Mouse (Mus musculus) naive thymus-derived CD4-positive, alpha-beta T cell, adult 2 months (primary cell): ENCODE results near the gene Tapt1.
"Not testable (repeated sequence)": the region's sequence is repeated elsewhere in the genome, so short reads cannot be mapped to it uniquely, and the experiment has no call there.

Experiments used
- DNase-seq: peaks from one replicate; pipeline ENCODE4 v3.0.0-alpha.2; 2011; ENCODE audit warnings: low read depth

Tapt1 gene

DNA sequence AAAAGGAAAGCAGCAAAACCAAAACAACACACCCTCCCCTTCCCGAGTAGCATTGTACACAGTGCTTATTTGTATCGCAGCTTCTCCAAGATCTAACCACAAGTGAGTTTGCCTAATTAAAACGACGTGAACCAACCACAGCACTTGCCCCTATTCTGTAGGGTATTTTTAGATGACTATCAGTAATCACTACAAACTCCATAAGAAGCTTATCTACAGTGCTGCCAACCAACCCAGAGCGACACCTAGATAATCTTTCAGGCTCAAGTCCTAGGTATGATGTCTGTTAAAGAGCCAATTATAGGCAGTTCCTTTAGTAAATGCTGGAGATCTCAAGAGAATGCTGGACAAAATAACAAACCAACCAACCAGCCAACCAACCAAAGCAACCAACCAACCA, 28.6 kb downstream of the Tapt1 start:
- DNase-seq: no peak

DNA sequence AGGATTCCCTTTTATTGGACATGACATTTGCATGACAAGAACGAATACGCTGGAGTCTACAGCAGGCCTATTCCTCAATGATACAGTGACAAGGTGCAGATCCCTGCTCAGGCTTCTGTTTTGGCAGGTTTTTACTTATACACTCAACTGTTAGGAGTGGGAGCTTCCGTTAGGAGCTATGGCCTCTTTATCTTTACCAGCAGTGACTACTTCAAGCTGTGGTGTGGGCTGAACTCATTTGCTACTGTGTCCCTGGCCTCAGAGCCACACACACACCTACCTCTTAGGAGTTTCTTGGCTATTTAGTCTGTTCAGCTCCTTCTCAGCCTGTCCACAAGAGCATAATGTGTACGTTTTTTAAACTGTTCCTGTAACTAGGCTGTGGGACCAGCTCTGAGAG, 30.3 kb downstream of the Tapt1 start:
- DNase-seq: no peak

GRCm38 (mm10) chr5:44187370-44187769, 39.1 kb downstream of the Tapt1 start:
- DNase-seq: no peak

DNA sequence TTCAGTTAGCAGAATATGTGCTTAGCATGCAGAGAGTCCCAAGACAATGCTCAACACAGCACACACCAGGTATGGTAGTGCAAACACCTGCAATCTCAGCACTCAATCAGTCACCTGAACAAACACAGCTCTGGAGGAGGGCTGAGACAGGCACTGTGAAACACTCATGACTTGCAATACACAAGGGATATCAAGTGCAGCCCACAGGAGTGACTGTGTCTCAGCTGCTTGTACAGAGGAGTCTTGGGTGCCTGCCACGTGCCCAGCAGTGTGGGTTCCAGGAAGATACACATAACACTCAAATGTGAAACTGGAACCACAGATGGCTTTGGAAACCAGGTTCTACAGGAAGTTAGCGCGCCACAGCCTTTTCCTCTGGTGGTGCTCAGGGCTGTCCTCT, 44.8 kb downstream of the Tapt1 start:
- DNase-seq: peak; percentile 70

GRCm38 (mm10) chr5:44180450-44180849, 46.0 kb downstream of the Tapt1 start:
- no peak for DNase-seq

DNA sequence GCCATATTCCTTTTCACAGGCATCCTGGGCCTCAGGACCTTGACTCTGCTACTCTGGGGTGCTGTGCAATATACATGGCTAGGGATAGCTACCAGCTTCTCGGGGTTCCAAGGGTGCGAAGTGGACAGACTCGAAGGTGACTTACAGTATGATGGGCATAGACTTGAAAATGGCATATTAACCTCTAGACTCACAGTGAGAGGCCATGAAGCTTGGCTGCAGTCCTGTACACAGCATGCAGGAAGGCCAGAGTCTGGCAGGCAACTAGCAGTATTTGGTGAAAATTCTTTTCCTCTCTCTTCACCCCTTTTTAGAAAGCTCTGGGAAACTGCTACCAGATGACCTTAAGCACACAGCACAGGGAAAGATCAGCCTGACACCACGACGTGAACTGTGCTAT, 52.4 kb downstream of the Tapt1 start:
- DNase-seq: no peak

DNA sequence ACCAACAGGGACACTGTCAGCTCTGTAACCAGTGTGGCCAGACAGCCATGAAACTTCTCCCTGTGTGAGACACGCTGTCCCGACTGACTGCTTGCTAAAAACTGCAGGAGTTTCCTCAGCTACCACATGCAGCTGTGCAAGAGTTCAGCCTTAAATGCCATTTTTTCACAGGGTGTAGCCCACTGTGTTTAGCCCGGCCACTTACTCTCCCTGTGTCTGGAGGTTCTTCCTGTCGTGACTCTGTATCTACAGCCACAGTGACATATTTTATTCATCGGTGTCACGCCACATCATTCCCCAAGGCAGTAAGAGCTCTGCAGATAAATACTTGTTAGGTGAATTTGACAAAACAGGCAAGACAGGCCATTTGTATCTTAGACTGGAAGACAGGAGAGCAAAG, 59.6 kb downstream of the Tapt1 start:
- DNase-seq: no peak

DNA sequence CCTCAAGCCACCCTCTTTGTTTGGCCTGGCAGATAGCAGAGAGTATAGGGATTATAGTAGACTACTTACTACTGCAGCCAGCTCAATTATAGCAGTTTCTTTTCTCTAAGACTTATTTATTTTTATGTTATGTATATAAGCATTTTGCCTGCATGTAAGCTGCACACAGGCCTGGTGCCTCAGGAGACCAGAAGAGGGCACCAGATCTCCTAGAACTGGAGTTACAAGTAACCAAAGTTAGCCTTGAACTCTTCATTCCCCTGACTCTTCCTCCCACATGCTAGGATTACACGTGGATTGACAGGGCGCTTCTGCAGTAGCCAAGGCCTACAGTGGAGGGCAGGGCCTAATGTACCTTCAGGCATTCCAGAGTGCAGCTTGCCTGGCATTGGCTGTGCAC, 60.6 kb downstream of the Tapt1 start:
- peak; percentile 79 for DNase-seq

DNA sequence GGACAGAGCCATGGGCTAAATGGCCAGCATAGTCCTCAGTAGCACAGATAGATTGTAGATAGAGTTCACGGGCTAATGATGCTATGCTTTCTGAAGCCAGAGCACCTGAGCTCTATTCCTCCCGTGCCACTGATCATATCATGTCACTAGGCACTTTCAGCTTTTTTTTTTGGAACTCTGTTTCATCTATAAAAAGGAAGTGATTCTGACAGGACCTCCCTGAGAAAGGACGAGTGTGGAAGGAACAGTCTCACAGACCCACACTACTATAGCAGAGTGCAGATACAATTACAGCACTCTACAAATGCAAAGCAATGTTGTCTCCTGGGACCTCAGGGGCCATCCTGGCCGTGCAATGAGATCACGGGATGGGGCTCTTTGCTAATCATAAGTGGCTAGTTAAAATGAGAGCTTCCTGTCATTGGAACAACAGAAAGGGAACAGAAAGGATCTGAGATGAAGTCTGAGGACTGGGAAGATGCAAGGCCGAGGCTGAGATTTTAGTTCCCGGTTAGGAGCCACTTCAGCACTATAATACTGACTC, 62.1 kb downstream of the Tapt1 start:
- DNase-seq: no peak

GRCm38 (mm10) chr5:44163318-44163717, 63.1 kb downstream of the Tapt1 start:
- DNase-seq: no peak

- no peak for DNase-seq
These were observed 63.6 kb downstream of the Tapt1 start for GRCm38 (mm10) chr5:44162786-44163185.

- DNase-seq: no peak
These were observed 66.6 kb downstream of the Tapt1 start for GRCm38 (mm10) chr5:44159679-44160438.

DNA sequence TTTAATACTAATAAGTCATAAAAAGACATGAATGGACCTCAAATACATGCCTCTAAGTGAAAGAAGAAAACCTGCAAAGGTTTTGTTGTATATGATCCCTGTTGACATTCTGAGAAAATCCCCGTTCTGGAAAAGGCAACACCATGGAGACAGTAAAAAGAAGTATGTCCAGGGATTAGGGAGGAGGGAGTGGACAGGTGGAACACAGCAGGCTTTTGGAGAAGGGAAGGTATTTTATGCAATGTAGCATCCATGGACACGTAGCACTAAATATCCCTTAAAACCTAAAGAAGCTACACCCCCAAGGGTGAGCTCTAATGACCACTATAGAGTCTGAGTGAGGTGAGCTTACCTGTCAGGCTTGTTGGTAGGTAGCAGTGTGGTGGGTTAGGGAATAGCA, 67.2 kb downstream of the Tapt1 start:
- DNase-seq: no peak

GRCm38 (mm10) chr5:44158458-44158857, 68.0 kb downstream of the Tapt1 start:
- DNase-seq: no peak

DNA sequence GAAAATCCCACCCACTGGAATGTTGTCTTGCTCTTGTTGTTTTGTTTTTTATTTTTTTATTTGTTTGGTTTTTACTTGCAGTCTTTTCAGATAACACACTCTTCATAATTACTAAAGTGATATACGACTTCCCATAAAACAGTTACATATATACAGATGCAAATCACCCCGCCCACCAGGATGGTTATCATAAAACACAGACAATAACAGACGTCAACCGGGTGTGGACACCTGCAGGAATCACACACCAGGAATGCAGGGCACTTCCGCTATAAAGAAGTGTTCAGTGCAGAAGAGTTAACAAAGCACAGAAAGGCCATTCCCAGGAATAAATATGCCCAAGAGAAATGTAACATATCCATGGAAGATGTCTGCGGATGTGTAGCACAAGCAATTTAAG, 68.7 kb downstream of the Tapt1 start:
- DNase-seq: no peak

DNA sequence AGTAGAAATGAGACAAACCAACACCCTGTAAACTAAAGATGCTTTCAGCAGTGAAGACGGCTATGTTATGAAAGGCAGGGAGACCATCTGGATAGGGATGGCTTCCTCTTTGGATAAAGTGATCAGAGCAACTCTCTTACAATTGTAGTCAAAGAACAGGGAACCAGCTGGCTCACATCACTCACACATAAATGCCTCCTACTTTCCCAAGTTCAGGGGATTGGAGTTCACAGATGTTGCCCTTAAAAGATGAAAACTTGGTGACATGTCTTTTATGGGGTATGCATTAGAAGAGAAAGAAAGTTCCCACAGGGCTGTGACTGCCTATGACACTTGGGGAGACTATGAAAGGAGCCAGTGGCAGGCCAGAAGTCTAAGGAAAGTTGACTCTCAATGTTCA, 73.4 kb downstream of the Tapt1 start:
- DNase-seq: no peak

- DNase-seq: no peak
These were observed 74.9 kb downstream of the Tapt1 start for GRCm38 (mm10) chr5:44151327-44152051.

GRCm38 (mm10) chr5:44147732-44148131, 78.7 kb downstream of the Tapt1 start:
- DNase-seq: no peak

- DNase-seq: no peak
These were observed 79.7 kb downstream of the Tapt1 start for GRCm38 (mm10) chr5:44146437-44147332.

- no peak for DNase-seq
These were observed 82.8 kb downstream of the Tapt1 start for GRCm38 (mm10) chr5:44143467-44144235.

- DNase-seq: no peak
These were observed 98.9 kb downstream of the Tapt1 start for GRCm38 (mm10) chr5:44127487-44127886.

GRCm38 (mm10) chr5:44126574-44126973, 99.9 kb downstream of the Tapt1 start:
- not testable (repeated sequence) for DNase-seq
